Mouse (Mus musculus): ENCODE results near the gene Notch1.

- TF ChIP-seq MAX (IDR thresholded peaks at IDR 0.05) (no peak), CTCF (IDR thresholded peaks at IDR 0.05; ENCODE audit: control insufficient read depth, insufficient read depth, insufficient read length) (no peak), USF1 (IDR thresholded peaks at IDR 0.05; ENCODE audit: low read depth) (no peak), CEBPB (IDR thresholded peaks at IDR 0.05; ENCODE audit: low read depth) (no peak)
These were observed 94.5 kb downstream of the Notch1 start for GRCm38 (mm10) chr2:26421969-26422368.
